Mouse (Mus musculus) midbrain, embryonic 11.5 days (tissue): ENCODE data around the gene Kdm4d. TPM values are rescaled to one million over a fixed set of nuclear protein-coding genes. Genes with fewer than 3 reads are reported as not detected.

Experiments used
- ATAC-seq: fragments of 200-750 bp; cut with Nextera tagmentation; 2 replicates; pipeline ENCODE4 v1.8.0; 2017; ENCODE audit warnings: moderate TSS enrichment, moderate library complexity; ENCODE audit not compliant: low FRiP score
- DNase-seq: peaks from one replicate; pipeline ENCODE4 v3.0.0; 2015; ENCODE audit warnings: low spot score; ENCODE audit errors: missing footprints
- H3K27ac ChIP-seq: fragments of 300-500 bp; sonication (generic); 2 replicates; pipeline ENCODE4 v1.5.1; 2014; ENCODE audit warnings: low read depth, low read length
- H3K27me3 ChIP-seq: fragments of 300-500 bp; sonication (generic); 2 replicates; pipeline ENCODE4 v1.6.1; 2014; ENCODE audit warnings: mild to moderate bottlenecking, low read length, moderate library complexity, mixed read lengths; ENCODE audit not compliant: control insufficient read depth, insufficient read depth
- H3K36me3 ChIP-seq: fragments of 300-500 bp; sonication (generic); 2 replicates; pipeline ENCODE4 v1.6.1; 2014; ENCODE audit warnings: mild to moderate bottlenecking, low read length, moderate library complexity, mixed read lengths; ENCODE audit not compliant: control insufficient read depth, insufficient read depth
- H3K4me1 ChIP-seq: fragments of 300-500 bp; sonication (generic); 2 replicates; pipeline ENCODE4 v1.6.1; 2014; ENCODE audit warnings: low read length; ENCODE audit not compliant: control insufficient read depth, insufficient read depth
- H3K4me2 ChIP-seq: fragments of 300-500 bp; sonication (generic); 2 replicates; pipeline ENCODE4 v1.6.1; 2014; ENCODE audit warnings: mild to moderate bottlenecking, moderate library complexity
- H3K4me3 ChIP-seq: fragments of 300-500 bp; sonication (generic); 2 replicates; pipeline ENCODE4 v1.5.1; 2014; ENCODE audit warnings: low read depth, low read length
- H3K9ac ChIP-seq: fragments of 300-500 bp; sonication (generic); 2 replicates; pipeline ENCODE4 v1.6.1; 2014; ENCODE audit warnings: low read length
- H3K9me3 ChIP-seq: fragments of 300-500 bp; sonication (generic); 2 replicates; pipeline ENCODE4 v1.6.1; 2016; ENCODE audit warnings: low read length; ENCODE audit not compliant: control insufficient read depth
- WGBS: fragments of 180-500 bp; shearing (Covaris S2); extraction: QIAGEN DNeasy Blood & Tissue Kit; methylation state at CpG from one replicate; pipeline ENCODE4 v1.1.7; 2014; 5-methylcytosine and 5-hydroxymethylcytosine counted together
- polyA plus RNA-seq: library from polyadenylated mRNA; unstranded; fragments of >200 nt; fragmentation: Nextera tagmentation; extraction: Ambion mirVana; gene quantifications from 2 replicates; pipeline ENCODE4 v1.2.1, GENCODE M21; 2014

Kdm4d gene
- 0.07 TPM in 2 replicates for polyA plus RNA-seq

DNA sequence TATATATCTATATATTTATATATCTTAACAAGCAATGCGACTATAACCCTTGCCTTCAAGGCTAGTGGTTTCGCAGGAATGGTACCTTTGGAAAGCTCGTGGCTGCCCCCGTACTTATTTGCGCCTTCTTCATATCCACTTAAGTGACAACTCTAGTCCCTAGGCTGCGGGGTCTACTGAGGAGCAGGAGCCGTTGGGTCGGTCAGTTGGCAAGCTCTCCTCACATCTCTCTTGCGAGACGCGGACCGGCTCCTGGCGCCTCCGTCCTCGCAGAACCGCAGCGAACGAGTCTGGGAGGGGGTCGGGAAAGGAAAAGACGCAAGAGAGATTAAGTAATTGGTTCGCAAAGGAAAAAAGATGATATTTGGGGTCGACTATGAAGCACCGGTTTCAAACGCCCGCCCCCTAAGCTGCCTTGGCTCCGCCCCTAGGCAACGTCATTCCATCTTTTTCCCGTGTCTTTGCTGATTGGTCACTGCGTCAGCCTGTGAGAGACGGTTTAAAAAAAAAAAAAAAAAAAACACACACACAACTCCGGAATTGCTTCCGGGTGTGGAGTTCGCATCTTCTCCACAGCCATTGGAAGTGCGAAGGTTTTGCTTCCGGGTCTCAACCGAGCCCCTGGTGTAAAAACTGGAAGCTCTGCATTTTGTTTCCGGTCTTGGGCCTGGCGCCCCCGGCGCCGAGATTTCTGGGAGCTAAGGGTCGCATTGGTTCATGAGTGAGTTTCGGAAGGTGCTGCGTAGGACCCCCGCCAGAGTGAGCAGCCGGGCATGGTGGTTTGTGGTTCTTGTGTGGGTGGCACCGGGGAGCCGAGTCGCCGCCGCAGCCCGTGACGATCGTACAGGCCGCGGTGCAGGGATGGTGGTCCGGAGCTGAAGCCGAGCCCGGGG is at the start of gene Kdm4d, which contains the start of gene Cwc15:
Kdm4d (minus strand) TSS at position 460 of the 893 bp plus-strand sequence.
Cwc15 (plus strand) TSS at position 595 of the 893 bp plus-strand sequence.
- H3K4me1 ChIP-seq: no peaks in the 10 kb centered on the region
- H3K9ac ChIP-seq: peak within 1 kb of the TSS; percentile 90
- H3K27ac ChIP-seq: peak within 1 kb of the TSS; percentile 25; the same call in 1 of the 2 replicates
- ATAC-seq (peak; percentile 99), DNase-seq (peak; percentile 99)
- under 1% methylated on average over 59 of the region's 59 CpGs for WGBS
- H3K36me3 ChIP-seq: peaks cover 10% of the 10 kb centered on the region; the same call in 1 of the 2 replicates
- H3K27me3 ChIP-seq: no peaks in the 10 kb centered on the region
- peak within 1 kb of the TSS; percentile 72 for H3K4me2 ChIP-seq
- peak within 1 kb of the TSS; percentile 84 for H3K4me3 ChIP-seq
- H3K9me3 ChIP-seq: no peaks in the 10 kb centered on the region

DNA sequence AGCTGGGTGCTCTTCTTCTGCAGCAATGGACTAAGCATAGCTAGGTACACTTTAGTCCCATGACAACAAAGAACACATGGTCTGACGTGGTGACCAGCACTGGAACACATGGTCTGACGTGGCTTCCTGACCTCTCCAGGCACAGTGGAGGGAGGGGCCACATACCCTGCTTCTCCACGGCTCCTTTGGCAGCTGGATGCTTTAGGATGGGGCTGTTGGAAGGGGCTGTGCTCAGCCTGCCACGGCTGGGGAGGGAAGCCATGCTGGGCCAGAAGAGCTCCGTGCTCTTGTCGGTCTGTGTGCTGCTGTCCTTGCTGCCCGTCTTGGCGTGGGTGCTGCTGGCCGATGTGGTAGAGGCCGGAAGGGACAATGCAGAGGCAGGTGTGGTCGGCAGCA is 48.1 kb upstream of the Kdm4d start:
- H3K9ac ChIP-seq: no peak overlapping the region
- H3K9me3 ChIP-seq: no peaks in the 10 kb centered on the region
- H3K4me2 ChIP-seq: no peak overlapping the region
- H3K27me3 ChIP-seq: no peaks in the 10 kb centered on the region
- peaks cover 14% of the 10 kb centered on the region for H3K36me3 ChIP-seq
- H3K4me3 ChIP-seq: no peak overlapping the region
- H3K4me1 ChIP-seq: no peaks in the 10 kb centered on the region
- no peak for ATAC-seq
- no peak overlapping the region for H3K27ac ChIP-seq
- WGBS: 87% methylated on average over 11 of the region's 11 CpGs
- no peak for DNase-seq

- no peaks in the 10 kb centered on the region for H3K4me1 ChIP-seq
- no peak for ATAC-seq
- no peak overlapping the region for H3K4me3 ChIP-seq
- H3K36me3 ChIP-seq: peaks cover 14% of the 10 kb centered on the region
- no peak overlapping the region for H3K9ac ChIP-seq
- DNase-seq: no peak
- no peaks in the 10 kb centered on the region for H3K27me3 ChIP-seq
- 84% methylated on average over 12 of the region's 12 CpGs for WGBS
- H3K9me3 ChIP-seq: no peaks in the 10 kb centered on the region
- H3K27ac ChIP-seq: no peak overlapping the region
- H3K4me2 ChIP-seq: no peak overlapping the region
Observed at GRCm38 (mm10) chr9:14547584-14548365, 47.5 kb upstream of the Kdm4d start.

DNA sequence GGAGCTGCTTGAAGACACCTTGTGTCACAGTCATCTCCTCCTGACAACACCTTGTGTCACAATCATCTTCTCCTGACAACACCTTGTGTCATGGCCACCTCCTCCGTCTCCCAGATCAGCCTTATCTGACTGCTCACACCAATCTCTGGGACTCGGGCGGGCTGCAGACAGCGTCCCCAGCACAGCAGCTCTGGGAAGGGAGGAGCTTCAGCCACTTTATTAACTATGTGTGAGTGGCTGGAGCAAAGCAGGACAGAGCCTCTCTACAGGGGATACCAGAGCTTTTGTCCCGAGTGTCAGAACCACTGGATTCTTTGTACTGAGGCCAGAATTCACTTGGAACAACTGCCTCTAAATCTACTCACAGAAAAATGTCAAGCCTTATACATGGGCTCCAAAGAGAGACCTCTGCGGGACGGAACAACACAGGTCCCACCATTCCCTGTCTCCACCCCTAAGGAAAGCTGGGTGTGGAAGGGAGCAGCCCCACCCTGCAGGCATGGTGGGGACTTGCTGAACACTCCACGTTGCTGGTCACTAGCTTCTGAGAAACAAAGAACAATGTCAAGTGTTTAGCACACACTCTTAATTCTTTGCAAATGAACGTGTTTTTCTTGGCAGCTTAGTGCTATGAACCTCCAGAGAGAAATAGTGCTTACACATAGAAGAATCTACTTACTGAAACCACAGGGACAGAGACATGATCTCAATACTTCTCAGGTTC is 43.9 kb upstream of the Kdm4d start:
- no peak overlapping the region for H3K4me3 ChIP-seq
- peaks cover 7% of the 10 kb centered on the region for H3K36me3 ChIP-seq
- 68% methylated on average over 9 of the region's 9 CpGs for WGBS
- H3K9ac ChIP-seq: no peak overlapping the region
- no peaks in the 10 kb centered on the region for H3K27me3 ChIP-seq
- H3K4me2 ChIP-seq: no peak overlapping the region
- DNase-seq (no peak), ATAC-seq (no peak)
- no peaks in the 10 kb centered on the region for H3K9me3 ChIP-seq
- no peaks in the 10 kb centered on the region for H3K4me1 ChIP-seq
- no peak overlapping the region for H3K27ac ChIP-seq

- Histone ChIP-seq H3K27ac (no peak overlapping the region), H3K27me3 (no peaks in the 10 kb centered on the region), H3K4me3 (no peak overlapping the region), H3K4me1 (peaks cover 7% of the 10 kb centered on the region), H3K9me3 (no peaks in the 10 kb centered on the region), H3K9ac (no peak overlapping the region), H3K36me3 (no peaks in the 10 kb centered on the region), H3K4me2 (no peak overlapping the region)
- WGBS: 86% methylated on average over 9 of the region's 9 CpGs
- DNase-seq (no peak), ATAC-seq (no peak)
Observed at GRCm38 (mm10) chr9:14534833-14535456, 34.7 kb upstream of the Kdm4d start.

- Histone ChIP-seq H3K4me3 (no peak overlapping the region), H3K27ac (no peak overlapping the region), H3K9ac (no peak overlapping the region), H3K36me3 (no peaks in the 10 kb centered on the region), H3K4me2 (no peak overlapping the region), H3K27me3 (no peaks in the 10 kb centered on the region), H3K9me3 (no peaks in the 10 kb centered on the region), H3K4me1 (peaks cover 7% of the 10 kb centered on the region)
- no peak for ATAC-seq
- no peak for DNase-seq
- WGBS: 87% methylated on average over 2 of the region's 2 CpGs
Observed at GRCm38 (mm10) chr9:14533659-14534058, 33.4 kb upstream of the Kdm4d start.

GRCm38 (mm10) chr9:14532283-14532682 is 32.0 kb upstream of the Kdm4d start:
- WGBS: 25% methylated on average over 3 of the region's 3 CpGs
- peak; percentile 84 for DNase-seq
- ATAC-seq: peak; percentile 95
- Histone ChIP-seq H3K4me2 (no peak overlapping the region), H3K4me3 (no peak overlapping the region), H3K9ac (no peak overlapping the region), H3K36me3 (no peaks in the 10 kb centered on the region), H3K9me3 (no peaks in the 10 kb centered on the region), H3K27ac (no peak overlapping the region), H3K4me1 (peaks cover 7% of the 10 kb centered on the region), H3K27me3 (no peaks in the 10 kb centered on the region)

DNA sequence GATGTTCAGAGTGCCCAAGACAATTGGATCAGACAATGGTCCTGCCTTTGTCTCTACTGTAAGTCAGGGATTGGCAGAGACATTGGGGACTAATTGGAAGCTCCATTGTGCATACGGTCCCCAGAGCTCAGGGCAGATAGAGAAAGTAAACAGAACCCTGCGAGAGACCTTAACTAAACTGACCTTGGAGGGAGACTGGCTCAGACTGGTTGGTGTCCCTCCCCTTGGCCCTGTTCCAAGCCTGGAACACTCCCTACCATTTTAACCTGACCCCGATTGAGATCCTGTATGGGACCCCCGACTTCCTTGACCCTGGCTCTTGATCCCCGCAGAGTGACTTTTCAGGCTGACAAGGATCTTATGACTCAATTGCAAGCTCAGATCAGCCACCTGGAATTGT is 29.7 kb upstream of the Kdm4d start:
- Histone ChIP-seq H3K27me3 (no peaks in the 10 kb centered on the region), H3K4me3 (no peak overlapping the region), H3K4me1 (peaks cover 7% of the 10 kb centered on the region), H3K4me2 (no peak overlapping the region), H3K27ac (no peak overlapping the region), H3K36me3 (no peaks in the 10 kb centered on the region), H3K9ac (no peak overlapping the region), H3K9me3 (no peaks in the 10 kb centered on the region)
- no peak for ATAC-seq
- no peak for DNase-seq
- WGBS: 81% methylated on average over 5 of the region's 5 CpGs
